Mouse (Mus musculus): Measurements from ENCODE around the gene Dnah17. TPM values are rescaled to one million over a fixed set of nuclear protein-coding genes. Genes with fewer than 3 reads are reported as not detected.

Dnah17 gene
- polyA plus RNA-seq, 1 experiment from 2014 or later = 0.33 TPM

DNA sequence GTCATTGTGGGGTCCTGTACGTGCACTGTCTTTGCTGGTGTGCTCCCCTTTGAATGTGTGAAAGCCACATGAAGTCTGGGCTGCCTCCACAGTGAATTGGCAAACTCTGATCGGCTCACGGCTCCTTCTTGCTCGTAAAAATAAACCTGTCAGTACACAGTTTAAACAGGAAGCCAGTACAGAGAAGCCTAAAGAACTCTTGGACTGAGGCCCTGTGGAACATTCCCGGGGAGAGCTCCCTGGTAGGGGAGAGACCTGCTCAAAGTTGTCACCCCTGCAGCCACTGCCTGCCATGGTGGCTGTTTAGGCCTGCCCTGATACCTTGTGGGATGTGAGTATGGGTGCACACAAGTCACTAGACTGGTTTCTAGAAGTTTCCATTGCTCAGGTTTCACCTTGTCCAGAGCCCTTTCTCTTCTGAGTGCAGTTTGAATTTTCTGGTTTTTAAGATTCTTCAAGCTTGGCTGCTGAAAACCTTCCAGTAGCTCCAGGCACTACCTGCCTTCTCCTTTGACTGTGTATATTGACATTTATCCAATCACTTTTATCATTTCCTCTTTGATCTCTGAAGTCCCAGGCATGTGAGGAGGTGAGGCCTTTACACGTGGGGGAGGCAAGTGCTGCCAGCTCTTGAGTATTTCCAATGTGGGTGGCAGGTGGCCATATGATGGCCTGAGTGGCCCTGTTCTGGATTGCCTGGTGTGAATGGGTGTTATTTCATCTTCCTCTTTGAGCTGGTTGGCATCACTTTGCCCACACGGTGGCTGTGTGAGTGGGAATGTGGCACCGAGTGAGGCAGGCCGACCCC lies 136.0 kb downstream of the Dnah17 start:
- Histone ChIP-seq H3K9me3 (no peaks in the 10 kb centered on the region), H3K36me3 (peaks cover 19% of the 10 kb centered on the region), H3K4me3 (no peak overlapping the region), H3K27ac (0 out of 2 replicates have a peak overlapping the region, but pooled peaks have one; percentile 23), H3K27me3 (ENCODE audit: insufficient read depth, poor library complexity, severe bottlenecking) (no peaks in the 10 kb centered on the region), H3K4me1 (replicated peaks) (peaks cover 71% of the 10 kb centered on the region)
- WGBS = 84% methylated on average over 9 of the region's 9 CpGs
- DNase-seq (ENCODE audit: low spot score) = no peak

DNA sequence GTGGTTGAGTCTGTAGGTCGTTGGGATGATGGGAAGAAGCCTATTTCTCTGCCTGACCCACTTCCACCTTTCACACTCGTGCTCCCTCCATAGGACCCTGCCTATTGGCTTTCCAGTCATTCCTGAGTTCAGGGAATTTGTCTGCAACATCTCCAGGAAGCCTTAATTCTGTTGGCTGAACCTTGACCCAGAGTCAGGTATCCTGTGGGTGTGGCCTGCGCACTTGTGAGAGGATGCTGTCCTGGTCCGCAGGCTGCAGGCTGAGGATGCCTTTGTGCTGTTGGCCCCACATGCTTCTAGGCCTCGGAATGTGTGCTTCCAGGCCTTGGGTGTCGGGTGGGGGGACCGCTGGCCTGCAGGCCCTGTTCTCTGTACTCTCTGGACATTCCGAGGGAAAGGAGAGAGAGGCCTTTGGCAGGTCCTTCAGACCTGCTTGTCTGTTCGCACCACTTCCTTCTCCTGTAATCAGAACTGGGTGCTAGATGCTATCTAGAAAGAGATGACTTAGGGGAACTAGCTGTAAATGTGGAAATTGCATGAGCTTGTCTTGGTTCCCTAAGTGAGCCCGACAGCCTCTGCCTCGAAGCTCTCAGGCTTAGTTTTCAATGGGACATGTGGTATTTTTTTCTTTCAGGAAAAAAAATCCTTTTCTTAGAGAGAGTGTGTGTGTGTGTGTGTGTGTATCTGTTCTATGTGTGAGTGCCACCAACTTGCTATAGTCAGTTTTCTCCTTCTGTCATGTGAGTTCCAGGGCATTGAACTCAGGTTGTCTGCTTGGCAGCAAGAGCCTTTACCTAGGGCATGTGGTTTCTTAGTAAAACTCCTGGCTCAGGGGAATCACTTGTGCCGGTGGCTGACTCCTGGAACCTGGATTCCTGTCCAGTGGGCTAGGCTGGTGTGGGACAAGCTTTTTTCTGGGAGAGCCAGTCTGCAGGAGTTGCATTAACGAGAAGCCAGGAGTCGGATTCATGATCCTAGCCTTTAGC lies 137.0 kb downstream of the Dnah17 start:
- Histone ChIP-seq H3K27me3 (ENCODE audit: insufficient read depth, poor library complexity, severe bottlenecking) (no peaks in the 10 kb centered on the region), H3K4me3 (no peak overlapping the region), H3K9me3 (no peaks in the 10 kb centered on the region), H3K36me3 (peaks cover 9% of the 10 kb centered on the region), H3K27ac (no peak overlapping the region), H3K4me1 (replicated peaks) (peaks cover 74% of the 10 kb centered on the region)
- no peak for DNase-seq (ENCODE audit: low spot score)
- WGBS = 78% methylated on average over 14 of the region's 14 CpGs

DNA sequence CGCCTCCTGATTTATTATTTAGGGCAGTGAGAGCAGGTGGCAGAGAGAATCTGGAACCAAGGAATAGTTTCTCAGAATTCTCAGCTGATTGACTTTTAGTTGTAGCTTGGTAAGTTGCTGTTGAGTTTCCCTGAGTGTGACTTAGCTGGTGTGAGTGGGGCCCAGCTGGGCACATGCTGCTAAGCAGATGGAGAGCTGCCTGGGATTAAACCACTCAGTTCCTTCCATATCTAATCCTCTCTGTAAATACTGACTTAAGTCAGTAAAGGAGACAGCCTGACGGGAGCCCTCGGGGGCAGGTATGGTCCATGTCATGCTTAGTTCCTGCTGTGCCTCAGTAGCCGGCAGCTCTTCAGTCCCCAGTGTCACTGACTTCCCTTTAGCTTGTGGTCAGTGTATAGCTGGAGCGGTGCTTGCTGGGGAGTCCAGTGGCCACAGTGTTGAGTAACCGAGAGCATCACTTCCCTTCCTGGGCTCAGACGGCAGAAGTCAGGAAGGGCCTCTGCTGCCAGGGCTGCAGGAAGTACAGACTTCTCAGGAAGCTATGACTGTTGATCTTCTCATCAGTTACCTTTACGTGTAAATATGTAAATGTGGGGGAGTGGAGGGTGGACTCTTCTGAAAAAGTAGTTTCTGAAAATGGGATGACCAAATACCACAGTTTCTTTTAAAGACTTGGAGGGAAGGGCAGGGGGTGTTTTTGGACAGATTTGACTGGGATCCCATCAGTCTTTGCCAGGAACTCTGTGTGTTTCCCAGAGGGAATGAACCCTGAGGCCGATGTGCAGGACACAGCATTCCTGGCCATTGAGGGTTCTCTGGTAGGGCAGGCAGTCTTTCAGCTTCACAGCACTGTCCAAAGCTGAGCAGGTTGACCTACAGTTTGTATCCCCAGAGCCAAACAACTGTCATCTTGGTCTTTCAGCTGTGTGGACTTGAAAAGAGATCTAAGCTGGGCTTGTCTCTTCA lies 138.6 kb downstream of the Dnah17 start:
- H3K27ac ChIP-seq = no peak overlapping the region
- peaks cover 85% of the 10 kb centered on the region for H3K4me1 ChIP-seq (replicated peaks)
- no peaks in the 10 kb centered on the region for H3K36me3 ChIP-seq
- DNase-seq (ENCODE audit: low spot score) = no peak
- H3K4me3 ChIP-seq = no peak overlapping the region
- no peaks in the 10 kb centered on the region for H3K9me3 ChIP-seq
- WGBS = 65% methylated on average over 9 of the region's 9 CpGs
- no peaks in the 10 kb centered on the region for H3K27me3 ChIP-seq (ENCODE audit: insufficient read depth, poor library complexity, severe bottlenecking)

DNA sequence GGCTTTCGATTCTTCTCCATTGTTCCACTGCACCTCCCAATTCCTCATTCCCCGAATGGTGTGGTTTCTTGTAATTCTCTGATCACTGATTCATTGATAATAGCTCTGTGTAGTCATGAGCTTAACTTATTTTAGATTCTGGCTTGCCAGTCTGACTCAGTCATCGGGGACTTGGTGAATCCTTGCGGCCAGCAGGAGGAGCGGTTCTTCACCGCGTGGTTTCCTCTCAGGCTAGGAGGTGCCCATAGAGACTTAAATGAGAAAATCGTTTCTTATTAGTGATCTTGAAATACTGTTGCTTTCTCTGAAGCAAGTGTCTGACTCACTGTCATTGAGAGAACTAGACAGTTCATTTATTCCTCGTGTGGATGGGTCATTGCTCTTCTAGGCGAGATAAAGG lies 140.5 kb downstream of the Dnah17 start:
- peaks cover 82% of the 10 kb centered on the region for H3K4me1 ChIP-seq (replicated peaks)

DNA sequence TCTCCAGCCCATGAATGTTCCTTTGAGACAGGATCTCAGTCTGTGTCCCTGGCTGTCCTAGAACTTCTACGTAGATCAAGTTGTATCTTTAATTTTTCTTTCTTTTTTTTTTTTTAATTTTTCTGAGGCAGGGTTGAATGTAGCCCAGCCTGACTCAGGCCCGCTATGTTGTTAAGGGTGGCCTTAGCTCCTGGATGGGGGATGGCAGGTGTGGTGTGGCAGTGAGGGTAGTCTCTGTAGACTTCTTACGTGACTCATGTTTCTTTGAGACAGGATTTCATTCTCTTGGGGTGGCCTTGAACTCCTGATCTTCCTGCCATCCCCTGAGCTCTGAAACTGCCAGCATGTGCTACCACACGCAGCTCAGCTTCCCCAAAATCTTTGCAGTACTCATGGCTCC lies 141.2 kb downstream of the Dnah17 start:
- Histone ChIP-seq H3K27me3 (ENCODE audit: insufficient read depth, poor library complexity, severe bottlenecking) (no peaks in the 10 kb centered on the region), H3K36me3 (no peaks in the 10 kb centered on the region), H3K4me1 (replicated peaks) (peaks cover 75% of the 10 kb centered on the region), H3K27ac (no peak overlapping the region), H3K9me3 (no peaks in the 10 kb centered on the region), H3K4me3 (no peak overlapping the region)
- WGBS = 93% methylated on average over 4 of the region's 4 CpGs
- no peak for DNase-seq (ENCODE audit: low spot score)

More for the DNA sequence above, 140.5 kb downstream of the Dnah17 start:
- WGBS = 58% methylated on average over 10 of the region's 10 CpGs
- H3K9me3 ChIP-seq = no peaks in the 10 kb centered on the region
- no peak for DNase-seq (ENCODE audit: low spot score)
- H3K27me3 ChIP-seq (ENCODE audit: insufficient read depth, poor library complexity, severe bottlenecking) = no peaks in the 10 kb centered on the region
- H3K36me3 ChIP-seq = no peaks in the 10 kb centered on the region
- no peak overlapping the region for H3K27ac ChIP-seq
- H3K4me3 ChIP-seq = no peak overlapping the region

DNA sequence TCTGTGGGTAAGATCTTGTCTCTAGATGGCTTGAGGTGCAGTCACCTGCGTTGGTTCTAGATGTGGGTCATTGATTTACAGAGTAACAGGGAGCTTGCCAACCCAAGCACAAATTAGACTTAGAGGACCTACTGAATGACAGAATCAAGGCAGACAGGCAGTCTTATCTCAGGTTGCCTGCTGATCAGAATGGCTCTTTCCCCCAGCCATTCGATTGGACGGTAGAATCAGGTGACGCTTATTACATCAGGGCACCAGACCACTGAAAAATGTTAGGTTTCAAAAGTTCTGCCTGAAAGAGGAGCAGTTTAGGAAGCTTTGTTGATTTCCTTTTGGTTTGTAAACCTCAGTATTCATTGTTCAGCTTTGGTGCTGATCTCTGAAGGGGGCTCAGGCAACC lies 142.5 kb downstream of the Dnah17 start:
- WGBS = 80% methylated on average over 4 of the region's 4 CpGs
- DNase-seq (ENCODE audit: low spot score) = no peak
- Histone ChIP-seq H3K27me3 (ENCODE audit: insufficient read depth, poor library complexity, severe bottlenecking) (no peaks in the 10 kb centered on the region), H3K4me1 (replicated peaks) (peaks cover 65% of the 10 kb centered on the region), H3K36me3 (no peaks in the 10 kb centered on the region), H3K27ac (no peak overlapping the region), H3K9me3 (no peaks in the 10 kb centered on the region), H3K4me3 (peak overlapping the region; percentile 100)

DNA sequence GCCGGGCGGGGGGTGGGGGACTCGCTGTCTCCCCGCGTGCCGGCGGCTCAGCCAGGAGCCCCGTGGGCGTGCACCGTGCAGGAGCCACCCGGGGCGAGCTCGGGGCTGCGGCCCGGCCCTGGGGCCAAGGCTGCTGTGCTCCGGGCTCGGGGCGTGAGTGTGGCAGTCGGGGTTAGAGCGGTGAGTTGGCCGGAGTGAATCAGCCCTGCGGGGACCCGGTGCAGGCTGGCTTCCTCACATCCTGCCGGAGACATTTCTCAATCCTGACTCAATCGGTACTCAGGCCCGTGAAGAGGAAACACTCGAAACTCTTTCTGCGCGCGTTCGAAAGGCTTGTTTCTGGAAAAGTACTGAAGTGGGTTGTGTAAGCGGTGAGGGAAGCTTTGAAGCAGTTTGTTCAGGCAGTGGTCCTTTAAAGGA lies 143.4 kb downstream of the Dnah17 start:
- no peak for DNase-seq (ENCODE audit: low spot score)
- peaks cover 57% of the 10 kb centered on the region for H3K4me1 ChIP-seq (replicated peaks)

DNA sequence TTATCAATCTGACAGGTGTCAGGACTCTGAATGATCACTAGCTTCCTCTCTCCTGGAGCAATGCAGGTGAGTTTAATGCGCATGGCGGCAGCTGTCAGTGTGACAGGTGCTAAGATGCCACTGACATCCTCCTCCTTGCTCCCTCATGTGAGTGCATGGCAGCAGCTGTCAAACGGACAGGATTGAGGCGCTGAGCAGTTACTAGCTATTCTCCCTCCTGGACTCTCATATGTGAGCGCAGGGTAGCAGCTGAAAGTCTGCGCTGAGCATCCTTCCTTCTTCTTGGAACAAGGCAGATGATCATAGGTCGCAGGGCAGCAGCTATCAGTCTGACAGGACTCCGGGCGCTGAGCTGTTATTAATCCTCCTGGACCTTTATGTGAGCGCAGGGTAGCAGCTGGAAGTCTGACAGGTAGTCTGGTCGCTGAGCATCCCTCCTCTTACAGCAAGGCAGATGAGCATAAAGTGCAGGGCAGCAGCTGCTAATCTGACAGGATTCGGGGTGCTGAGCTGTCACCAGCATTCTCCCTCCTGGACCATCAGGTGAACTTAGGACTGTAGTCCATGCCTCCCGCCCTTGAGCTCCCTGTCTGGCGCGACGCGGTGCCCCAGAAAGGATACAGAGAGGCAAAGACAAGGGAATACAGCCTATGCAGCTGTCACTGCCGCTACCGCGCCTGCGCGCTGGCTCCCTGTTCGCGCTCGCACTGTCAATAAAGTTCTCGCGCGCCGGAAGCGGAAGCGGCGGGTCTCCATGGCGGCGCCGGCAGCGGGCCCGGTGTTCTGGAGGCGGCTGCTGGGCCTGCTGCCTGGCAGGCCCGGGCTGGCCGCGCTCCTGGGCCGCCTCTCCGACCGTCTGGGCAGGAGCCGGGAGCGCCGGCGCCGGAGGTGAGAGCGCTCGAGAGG lies 144.1 kb downstream of the Dnah17 start, which contains the start of gene Pgs1:
TSS of gene Pgs1 (plus strand) at position 167 of the 906 bp plus-strand sequence.
- Histone ChIP-seq H3K27me3 (ENCODE audit: insufficient read depth, poor library complexity, severe bottlenecking) (peaks cover 5% of the 10 kb centered on the region; the same call in 1 of the 2 replicates), H3K4me1 (replicated peaks) (peaks cover 51% of the 10 kb centered on the region), H3K4me3 (peak within 1 kb of the TSS; percentile 100), H3K36me3 (no peaks in the 10 kb centered on the region), H3K27ac (peak within 1 kb of the TSS; percentile 93), H3K9me3 (no peaks in the 10 kb centered on the region)
- WGBS = 8% methylated on average over 51 of the region's 51 CpGs
- DNase-seq (ENCODE audit: low spot score) = peak; percentile 93

More for the DNA sequence above, 143.4 kb downstream of the Dnah17 start:
- H3K36me3 ChIP-seq = no peaks in the 10 kb centered on the region
- WGBS = under 1% methylated on average over 32 of the region's 32 CpGs
- H3K9me3 ChIP-seq = no peaks in the 10 kb centered on the region
- H3K27me3 ChIP-seq (ENCODE audit: insufficient read depth, poor library complexity, severe bottlenecking) = peaks cover 5% of the 10 kb centered on the region; the same call in 1 of the 2 replicates
- H3K27ac ChIP-seq = peak overlapping the region; percentile 93
- H3K4me3 ChIP-seq = peak overlapping the region; percentile 100

DNA sequence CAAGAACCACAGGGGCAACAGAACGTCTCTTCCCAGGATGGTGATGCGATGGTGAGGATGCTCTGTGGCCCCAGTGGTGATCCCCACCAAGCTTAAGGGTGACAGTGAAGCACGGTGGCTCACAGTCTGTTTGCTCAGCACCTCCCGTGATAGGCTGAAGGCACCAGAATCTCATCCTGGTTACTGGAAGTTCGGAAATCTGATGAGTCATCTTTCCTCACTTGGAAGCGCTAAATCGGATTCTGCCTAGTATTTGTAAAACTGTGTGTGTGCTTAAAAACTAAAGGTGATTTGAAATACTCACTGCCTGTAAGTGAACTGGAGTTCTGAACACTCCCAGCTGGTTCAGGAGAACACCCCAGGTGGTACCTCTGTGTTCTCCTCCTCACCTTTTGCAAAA lies 146.7 kb downstream of the Dnah17 start:
- no peaks in the 10 kb centered on the region for H3K9me3 ChIP-seq
- no peak overlapping the region for H3K4me3 ChIP-seq
- WGBS = 73% methylated on average over 7 of the region's 7 CpGs
- peaks cover 33% of the 10 kb centered on the region for H3K4me1 ChIP-seq (replicated peaks)
- DNase-seq (ENCODE audit: low spot score) = no peak
- H3K36me3 ChIP-seq = no peaks in the 10 kb centered on the region
- no peak overlapping the region for H3K27ac ChIP-seq
- peaks cover 5% of the 10 kb centered on the region; the same call in 1 of the 2 replicates for H3K27me3 ChIP-seq (ENCODE audit: insufficient read depth, poor library complexity, severe bottlenecking)

DNA sequence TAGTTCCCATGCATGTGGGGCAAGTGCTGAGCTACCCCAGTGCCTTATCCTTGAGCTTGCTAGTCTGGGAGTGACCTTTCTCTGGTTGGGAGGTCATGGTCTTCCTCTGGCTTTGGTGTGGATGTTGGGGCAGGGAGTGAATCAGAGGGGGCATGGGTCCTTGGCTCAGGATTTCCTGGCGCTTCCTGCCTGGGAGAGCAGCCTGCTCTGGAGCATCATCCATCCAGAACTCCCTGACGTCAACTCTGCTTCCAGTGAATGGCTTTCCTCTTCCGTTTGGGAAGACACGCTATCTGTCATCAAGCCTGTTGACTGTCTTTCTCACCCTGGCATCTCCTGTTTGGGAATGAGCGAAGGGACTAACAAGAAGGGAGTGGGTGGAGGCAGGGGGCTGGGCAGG lies 148.0 kb downstream of the Dnah17 start:
- 76% methylated on average over 5 of the region's 5 CpGs for WGBS
- no peak for DNase-seq (ENCODE audit: low spot score)
- no peaks in the 10 kb centered on the region for H3K9me3 ChIP-seq
- no peaks in the 10 kb centered on the region for H3K36me3 ChIP-seq
- no peak overlapping the region for H3K4me3 ChIP-seq
- peaks cover 5% of the 10 kb centered on the region; the same call in 1 of the 2 replicates for H3K27me3 ChIP-seq (ENCODE audit: insufficient read depth, poor library complexity, severe bottlenecking)
- 0 out of 2 replicates have a peak overlapping the region, but pooled peaks have one; percentile 9 for H3K27ac ChIP-seq
- H3K4me1 ChIP-seq (replicated peaks) = peaks cover 32% of the 10 kb centered on the region

DNA sequence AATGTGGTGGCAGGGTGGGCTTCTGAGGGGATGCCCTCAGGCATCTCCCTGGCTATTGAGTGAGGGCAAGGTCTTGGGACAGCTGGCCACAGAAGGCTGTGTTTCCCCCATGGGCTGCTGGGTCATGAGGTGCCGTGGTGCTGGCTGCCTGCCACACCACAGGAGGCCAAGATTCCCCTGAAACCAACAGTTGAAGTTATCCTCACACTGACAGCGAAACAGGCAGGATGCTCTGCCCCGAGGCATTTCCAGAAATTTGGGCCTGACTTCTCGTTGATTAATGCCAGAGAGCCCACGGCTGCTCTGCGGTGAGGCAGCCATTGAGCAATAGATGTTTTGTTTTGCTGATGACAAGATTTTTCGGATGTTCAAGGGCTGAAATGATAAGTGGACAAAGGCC lies 151.0 kb downstream of the Dnah17 start:
- peak overlapping the region; percentile 77 for H3K27ac ChIP-seq
- DNase-seq (ENCODE audit: low spot score) = no peak
- no peak overlapping the region for H3K4me3 ChIP-seq
- H3K27me3 ChIP-seq (ENCODE audit: insufficient read depth, poor library complexity, severe bottlenecking) = peaks cover 5% of the 10 kb centered on the region; the same call in 1 of the 2 replicates
- H3K36me3 ChIP-seq = no peaks in the 10 kb centered on the region
- 67% methylated on average over 7 of the region's 7 CpGs for WGBS
- H3K4me1 ChIP-seq (replicated peaks) = peaks cover 47% of the 10 kb centered on the region
- H3K9me3 ChIP-seq = no peaks in the 10 kb centered on the region

Measured in hindbrain, embryonic 10.5 days (tissue).